Mouse (Mus musculus): ENCODE data around the gene Ube2q2. TPM values are rescaled to one million over a fixed set of nuclear protein-coding genes. Genes with fewer than 3 reads are reported as not detected.

The Ube2q2 gene
- total and polyA plus RNA-seq, 3 experiments = 13.1 to 24.4 (median 24.1) TPM

GRCm38 (mm10) chr9:55229010-55229409 is 80.4 kb downstream of the Ube2q2 start:
- Histone ChIP-seq H3K4me1 (ENCODE audit: control insufficient read depth in 1 of 2, insufficient read depth in 2 of 2) (no peaks in the 10 kb centered on the region), H3K4me2 (ENCODE audit: insufficient read depth, low read depth, poor library complexity, severe bottlenecking) (no peak overlapping the region), H3K79me2 (replicated peaks; ENCODE audit: control insufficient read depth, extremely low read depth, insufficient read depth, poor library complexity, severe bottlenecking) (no peaks in the 10 kb centered on the region), H3K27ac (ENCODE audit: insufficient read depth, low read depth) (no peak overlapping the region), H3K27me3 (replicated peaks) (no peaks in the 10 kb centered on the region), H3K9me3 (replicated peaks; ENCODE audit: low read length) (no peaks in the 10 kb centered on the region), H3K9ac (ENCODE audit: insufficient read depth, low read depth) (no peak overlapping the region), H3K4me3 (replicated peaks in 1 of 3; ENCODE audit: low read depth in 2 of 3, low read length in 2 of 3, poor library complexity in 1 of 3) (no peak overlapping the region), H3K36me3 (replicated peaks in 1 of 2; ENCODE audit: control insufficient read depth in 1 of 2, insufficient read depth in 1 of 2, low read length in 1 of 2) (peaks cover 6 to 27% of the 10 kb centered on the region in 2 experiments)
- TF ChIP-seq SMC3 (IDR thresholded peaks at IDR 0.05; ENCODE audit: low read depth, low read length) (peak; percentile 38), CTCF (conservative IDR thresholded peaks at IDR 0.05 in 1 of 2, IDR thresholded peaks at IDR 0.05 in 1 of 2; ENCODE audit: low read depth in 2 of 2, low read length in 2 of 2) (peak in 1 of 2 experiments; percentile 34; a peak in 1 of 4 replicates), RAD21 (IDR thresholded peaks at IDR 0.05; ENCODE audit: low read depth, low read length) (peak; percentile 6), HCFC1 (IDR thresholded peaks at IDR 0.05; ENCODE audit: low read depth, low read length) (no peak)
- dilution Hi-C loops (cut with MboI; ENCODE audit: extremely low pct_ligation_motif_present, extremely low pct_unique_long_range_greater_than_20kb, low sequenced_read_pairs) = no loop called here
- in situ Hi-C loops (cut with MboI; ENCODE audit: low pct_ligation_motif_present, low pct_unique_long_range_greater_than_20kb, low sequenced_read_pairs) = no loop called here
- no peak for DNase-seq (ENCODE audit: extremely low read depth)

DNA sequence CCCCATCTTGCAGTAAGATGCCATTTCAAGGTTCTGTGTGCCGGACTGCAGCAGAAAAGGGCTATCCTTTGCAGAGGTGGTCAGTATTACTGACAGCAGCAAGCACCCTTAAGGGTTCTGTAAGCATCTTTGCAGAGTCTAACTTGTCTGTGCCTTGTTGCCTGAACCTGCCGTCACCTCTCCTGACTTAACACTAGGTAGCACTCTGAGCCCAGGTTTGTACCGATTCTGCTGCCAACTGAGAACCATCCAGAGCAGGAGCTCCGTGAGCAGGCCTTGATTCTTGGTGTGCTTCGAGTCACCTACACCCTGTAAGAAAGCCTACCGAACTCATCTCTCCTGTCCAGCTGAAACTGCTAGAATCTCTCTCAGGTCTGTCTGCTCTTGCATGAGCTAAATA is 82.9 kb downstream of the Ube2q2 start:
- H3K4me3 ChIP-seq (replicated peaks in 1 of 3; ENCODE audit: low read depth in 2 of 3, low read length in 2 of 3, poor library complexity in 1 of 3) = no peak overlapping the region
- H3K4me1 ChIP-seq (ENCODE audit: control insufficient read depth in 1 of 2, insufficient read depth in 2 of 2) = peaks cover 0 to 2% of the 10 kb centered on the region in 2 experiments; a peak in 1 of 4 replicates
- no peak for DNase-seq (ENCODE audit: extremely low read depth)
- H3K36me3 ChIP-seq (replicated peaks in 1 of 2; ENCODE audit: control insufficient read depth in 1 of 2, insufficient read depth in 1 of 2, low read length in 1 of 2) = peaks cover 0 to 8% of the 10 kb centered on the region in 2 experiments
- H3K27ac ChIP-seq (ENCODE audit: insufficient read depth, low read depth) = no peak overlapping the region
- no peak overlapping the region for H3K9ac ChIP-seq (ENCODE audit: insufficient read depth, low read depth)
- H3K9me3 ChIP-seq (replicated peaks; ENCODE audit: low read length) = peaks cover 3% of the 10 kb centered on the region
- no peaks in the 10 kb centered on the region for H3K79me2 ChIP-seq (replicated peaks; ENCODE audit: control insufficient read depth, extremely low read depth, insufficient read depth, poor library complexity, severe bottlenecking)
- dilution Hi-C loops (cut with MboI; ENCODE audit: extremely low pct_ligation_motif_present, extremely low pct_unique_long_range_greater_than_20kb, low sequenced_read_pairs) (no loop called here), in situ Hi-C loops (cut with MboI; ENCODE audit: low pct_ligation_motif_present, low pct_unique_long_range_greater_than_20kb, low sequenced_read_pairs) (no loop called here)
- TF ChIP-seq CTCF (conservative IDR thresholded peaks at IDR 0.05 in 1 of 2, IDR thresholded peaks at IDR 0.05 in 1 of 2; ENCODE audit: low read depth in 2 of 2, low read length in 2 of 2) (peak in 1 of 2 experiments; percentile 65; a peak in 2 of 4 replicates), RAD21 (IDR thresholded peaks at IDR 0.05; ENCODE audit: low read depth, low read length) (peak; percentile 64), MYC (IDR thresholded peaks at IDR 0.05; ENCODE audit: low read depth, low read length) (no peak), HCFC1 (IDR thresholded peaks at IDR 0.05; ENCODE audit: low read depth, low read length) (no peak), SIN3A (IDR thresholded peaks at IDR 0.05; ENCODE audit: low read length) (no peak), SMC3 (IDR thresholded peaks at IDR 0.05; ENCODE audit: low read depth, low read length) (peak; percentile 59)
- H3K27me3 ChIP-seq (replicated peaks) = no peaks in the 10 kb centered on the region
- H3K4me2 ChIP-seq (ENCODE audit: insufficient read depth, low read depth, poor library complexity, severe bottlenecking) = no peak overlapping the region

DNA sequence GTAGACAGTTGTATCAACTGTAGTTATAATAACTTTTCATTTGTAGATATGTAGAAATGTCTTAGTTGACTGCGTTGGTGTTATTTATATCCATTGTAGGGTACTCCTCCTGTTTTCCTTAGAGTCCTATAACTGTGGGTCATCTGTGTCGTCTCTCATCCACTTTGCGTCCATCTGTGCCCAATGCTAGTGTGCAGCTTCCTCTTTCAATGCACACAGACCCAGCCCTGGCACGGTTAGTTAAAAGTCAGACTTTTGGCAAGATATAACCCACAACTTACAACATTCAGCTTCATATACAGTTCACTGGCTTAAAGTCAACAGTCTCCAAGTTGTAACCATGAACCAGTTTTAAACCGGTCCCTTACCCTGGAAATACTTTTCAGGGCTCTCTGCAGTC is 83.5 kb downstream of the Ube2q2 start:
- TF ChIP-seq TCF12 (IDR thresholded peaks at IDR 0.05; ENCODE audit: low read depth, low read length) = no peak
- TF ChIP-seq ELF1 (IDR thresholded peaks at IDR 0.05; ENCODE audit: low read depth, low read length) = no peak
- no peak for TF ChIP-seq CHD2 (IDR thresholded peaks at IDR 0.05; ENCODE audit: low read length)
- TF ChIP-seq ZKSCAN1 (IDR thresholded peaks at IDR 0.05; ENCODE audit: borderline replicate concordance, low read depth, low read length) = no peak
- TF ChIP-seq TBP (conservative IDR thresholded peaks at IDR 0.05; ENCODE audit: low read depth, low read length) = no peak
- no peak for TF ChIP-seq E2F4 (IDR thresholded peaks at IDR 0.05; ENCODE audit: insufficient replicate concordance, low read depth, low read length)
- TF ChIP-seq MAX (IDR thresholded peaks at IDR 0.05; ENCODE audit: low read length) = no peak
- TF ChIP-seq RCOR1 (conservative IDR thresholded peaks at IDR 0.05; ENCODE audit: low read depth, low read length) = no peak
- TF ChIP-seq ZC3H11A (IDR thresholded peaks at IDR 0.05; ENCODE audit: low read depth, low read length) = no peak
- TF ChIP-seq CHD1 (IDR thresholded peaks at IDR 0.05; ENCODE audit: low read depth, low read length) = no peak
- no peak for TF ChIP-seq MAZ (IDR thresholded peaks at IDR 0.05; ENCODE audit: low read depth, low read length)
- TF ChIP-seq GABPA (IDR thresholded peaks at IDR 0.05; ENCODE audit: insufficient replicate concordance, low read depth, low read length) = no peak
- TF ChIP-seq KAT2A (IDR thresholded peaks at IDR 0.05; ENCODE audit: insufficient replicate concordance, low read length) = no peak
- TF ChIP-seq PAX5 (IDR thresholded peaks at IDR 0.05; ENCODE audit: low read length) = no peak
- no peak for TF ChIP-seq EP300 (IDR thresholded peaks at IDR 0.05; ENCODE audit: low read length)
- no peak for TF ChIP-seq RAD21 (IDR thresholded peaks at IDR 0.05; ENCODE audit: low read depth, low read length)
- no peak for TF ChIP-seq IRF4 (IDR thresholded peaks at IDR 0.05; ENCODE audit: low read depth, low read length)
- no peak for TF ChIP-seq CTCF (conservative IDR thresholded peaks at IDR 0.05 in 1 of 2, IDR thresholded peaks at IDR 0.05 in 1 of 2; ENCODE audit: low read depth in 2 of 2, low read length in 2 of 2)
- TF ChIP-seq MXI1 (IDR thresholded peaks at IDR 0.05; ENCODE audit: low read depth, low read length) = no peak
- Histone ChIP-seq H3K27me3 (replicated peaks) (no peaks in the 10 kb centered on the region), H3K4me3 (replicated peaks in 1 of 3; ENCODE audit: low read depth in 2 of 3, low read length in 2 of 3, poor library complexity in 1 of 3) (no peak overlapping the region)

More for the DNA sequence above, 83.5 kb downstream of the Ube2q2 start:
- DNase-seq (ENCODE audit: extremely low read depth) = no peak
- in situ Hi-C loops (cut with MboI; ENCODE audit: low pct_ligation_motif_present, low pct_unique_long_range_greater_than_20kb, low sequenced_read_pairs) = no loop called here
- peaks cover 0 to 2% of the 10 kb centered on the region in 2 experiments; a peak in 1 of 4 replicates for H3K4me1 ChIP-seq (ENCODE audit: control insufficient read depth in 1 of 2, insufficient read depth in 2 of 2)
- H3K27ac ChIP-seq (ENCODE audit: insufficient read depth, low read depth) = no peak overlapping the region
- no peak overlapping the region for H3K9ac ChIP-seq (ENCODE audit: insufficient read depth, low read depth)
- no peak overlapping the region for H3K4me2 ChIP-seq (ENCODE audit: insufficient read depth, low read depth, poor library complexity, severe bottlenecking)
- dilution Hi-C loops (cut with MboI; ENCODE audit: extremely low pct_ligation_motif_present, extremely low pct_unique_long_range_greater_than_20kb, low sequenced_read_pairs) = no loop called here
- H3K36me3 ChIP-seq (replicated peaks in 1 of 2; ENCODE audit: control insufficient read depth in 1 of 2, insufficient read depth in 1 of 2, low read length in 1 of 2) = peaks cover 0 to 8% of the 10 kb centered on the region in 2 experiments
- peaks cover 3% of the 10 kb centered on the region for H3K9me3 ChIP-seq (replicated peaks; ENCODE audit: low read length)
- no peaks in the 10 kb centered on the region for H3K79me2 ChIP-seq (replicated peaks; ENCODE audit: control insufficient read depth, extremely low read depth, insufficient read depth, poor library complexity, severe bottlenecking)
